Mouse (Mus musculus) heart, adult 9 months (tissue): ENCODE data around the gene Pck2.

Source experiments
- DNase-seq, 2 experiments: peaks; one replicate each; pipeline ENCODE4 v3.0.0; 2022; ENCODE audit warnings: low spot score in 2 of 2

The Pck2 gene

GRCm38 (mm10) chr14:55598521-55599390 lies 58.7 kb downstream of the Pck2 start:
- no peak for DNase-seq
